Mouse (Mus musculus): ENCODE measurements around the gene Syt16. TPM values are rescaled to one million over a fixed set of nuclear protein-coding genes. Genes with fewer than 3 reads are reported as not detected.

The Syt16 gene
- total RNA-seq, 2 experiments from 2014 or later, result 0.93 to 1.7 TPM

DNA sequence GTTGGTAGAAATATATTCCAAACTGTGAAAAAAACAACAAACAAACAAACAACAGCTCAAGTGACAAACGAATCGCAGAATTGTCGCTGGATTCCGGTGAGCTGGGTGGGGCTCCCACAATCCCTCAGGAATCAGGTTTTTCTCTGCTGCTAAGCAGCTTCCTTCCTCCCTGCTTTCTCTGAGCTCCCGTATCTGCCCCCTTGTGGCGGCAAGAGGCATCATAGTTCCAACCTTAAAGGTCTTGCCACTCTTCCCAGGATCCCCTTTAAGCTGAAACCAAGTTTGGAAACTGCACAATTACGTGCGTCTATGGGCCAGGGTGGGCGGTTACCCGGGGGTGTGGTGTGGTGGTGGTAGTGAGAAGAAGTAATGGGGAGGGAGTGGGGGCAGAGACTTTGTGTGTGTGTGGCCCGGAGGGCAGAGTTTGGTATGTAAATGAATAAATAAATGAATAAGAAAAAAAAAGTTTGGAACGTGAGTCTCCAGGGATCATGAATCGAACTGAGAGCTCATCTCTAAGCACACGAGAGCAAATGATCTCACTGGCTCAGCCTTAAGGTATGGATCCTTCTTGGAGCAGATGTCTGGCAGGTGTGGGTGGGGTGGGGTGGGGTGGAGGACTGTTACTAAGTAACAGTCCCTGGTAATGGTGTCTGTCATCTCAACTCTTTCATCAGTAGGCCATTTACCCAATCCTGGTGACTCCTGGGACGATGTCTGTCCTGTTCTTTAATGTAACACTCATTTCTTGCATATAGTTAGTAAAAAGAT, 319.7 kb downstream of the Syt16 start:
- peak; percentile 76 for DNase-seq

DNA sequence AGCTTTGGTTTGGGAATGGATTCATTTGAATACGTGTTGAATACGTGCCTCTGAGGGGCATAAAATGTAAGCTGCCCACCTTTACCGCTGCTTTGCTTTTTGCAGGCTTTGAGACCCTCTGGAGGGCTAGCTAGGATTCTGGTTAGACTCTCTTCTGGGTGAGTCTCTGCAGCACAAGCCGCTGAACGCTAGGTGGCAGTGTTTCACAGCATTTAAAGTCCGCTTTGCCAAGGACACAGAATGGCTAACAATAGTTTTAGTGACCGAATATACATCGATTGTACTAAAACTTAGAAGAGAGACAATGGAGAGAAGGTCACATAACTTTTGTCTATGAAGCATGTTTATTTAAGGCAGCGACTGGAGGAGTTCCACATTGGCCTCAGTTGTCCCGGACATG, 322.9 kb downstream of the Syt16 start:
- peak; percentile 76 for DNase-seq

DNA sequence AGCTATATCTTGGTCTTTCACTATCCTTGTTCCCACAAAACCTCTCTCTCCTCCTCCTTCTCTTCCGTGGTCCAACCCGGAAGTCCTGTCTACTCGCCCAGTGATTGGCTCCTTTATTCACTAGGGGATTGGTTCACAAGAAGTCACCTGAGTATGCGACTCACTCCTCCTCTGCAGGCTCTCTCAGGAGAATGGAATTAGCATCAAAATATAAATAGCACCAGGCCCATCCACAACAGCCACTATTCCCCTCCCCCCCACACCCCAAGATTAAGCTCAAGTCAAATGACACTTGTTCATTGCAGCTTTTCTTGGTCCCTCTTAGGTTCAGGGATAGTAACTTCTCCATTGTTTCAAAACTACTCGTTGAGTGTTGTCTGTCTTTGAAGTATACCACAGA, 324.5 kb downstream of the Syt16 start:
- no peak for DNase-seq

Other genes with a start within 250 kb of the Syt16 start
- gene Hif1a, start 96.3 kb upstream of the Syt16 start, total RNA-seq (2021), result 10 to 100 TPM; 56.7 to 58.2 TPM
- gene Gm49321, start 60.0 kb upstream of the Syt16 start, total RNA-seq (2021), result 1 to 10 TPM; 3.3 to 7.9 TPM
- gene Snapc1, start 33.2 kb upstream of the Syt16 start, total RNA-seq (2021), result 10 to 100 TPM; 12.4 to 13.0 TPM

Data from adrenal gland, postnatal 10 days (tissue).